Mouse (Mus musculus) midbrain, postnatal 0 days (tissue): ENCODE data around the gene Fam20a. TPM values are rescaled to one million over a fixed set of nuclear protein-coding genes. Genes with fewer than 3 reads are reported as not detected.

Source experiments
- ATAC-seq: fragments of 200-750 bp; cut with Nextera tagmentation; 2 replicates; pipeline ENCODE4 v1.8.0; 2017; ENCODE audit warnings: moderate number of reproducible peaks, mild to moderate bottlenecking, moderate TSS enrichment, moderate library complexity; ENCODE audit not compliant: low FRiP score
- DNase-seq: peaks from one replicate; pipeline ENCODE4 v3.0.0-alpha.2; 2015; ENCODE audit warnings: low spot score
- H3K27ac ChIP-seq: fragments of 300-500 bp; sonication (generic); 2 replicates; pipeline ENCODE4 v1.5.1; 2014; ENCODE audit warnings: low read depth, mild to moderate bottlenecking, low read length, mixed read lengths
- H3K27me3 ChIP-seq: fragments of 300-500 bp; sonication (generic); 2 replicates; pipeline ENCODE4 v1.6.1; 2014; ENCODE audit warnings: low read length, control low read depth, mixed read lengths; ENCODE audit not compliant: insufficient read depth
- H3K36me3 ChIP-seq: fragments of 300-500 bp; sonication (generic); 2 replicates; pipeline ENCODE4 v1.6.1; 2014; ENCODE audit warnings: low read length, control low read depth, mixed read lengths; ENCODE audit not compliant: insufficient read depth
- H3K4me1 ChIP-seq: fragments of 300-500 bp; sonication (generic); 2 replicates; pipeline ENCODE4 v1.6.1; 2014; ENCODE audit warnings: mild to moderate bottlenecking, control low read depth, antibody characterized with exemption, low read length, mixed read lengths; ENCODE audit not compliant: insufficient read depth
- H3K4me2 ChIP-seq: fragments of 300-500 bp; sonication (generic); 2 replicates; pipeline ENCODE4 v1.6.1; 2014; ENCODE audit warnings: low read depth, mild to moderate bottlenecking, low read length, mixed read lengths; ENCODE audit not compliant: poor library complexity, severe bottlenecking
- H3K4me3 ChIP-seq: fragments of 300-500 bp; sonication (generic); 2 replicates; pipeline ENCODE4 v1.5.1; 2014; ENCODE audit warnings: low read depth, mild to moderate bottlenecking, low read length, moderate library complexity
- H3K9ac ChIP-seq: fragments of 300-500 bp; sonication (generic); replicated peaks from 2 replicates; pipeline ENCODE4 v1.6.1; 2014; ENCODE audit warnings: mild to moderate bottlenecking, low read length, moderate library complexity, mixed read lengths; ENCODE audit not compliant: poor library complexity, severe bottlenecking
- H3K9me3 ChIP-seq: fragments of 300-500 bp; sonication (generic); 2 replicates; pipeline ENCODE4 v1.6.1; 2016; ENCODE audit warnings: low read length, control low read depth
- CTCF ChIP-seq: IDR thresholded peaks from 2 replicates; pipeline ENCODE4 v1.5.1; 2016; ENCODE audit warnings: antibody characterized with exemption, mild to moderate bottlenecking
- WGBS: fragments of 180-500 bp; shearing (Covaris S2); extraction: QIAGEN DNeasy Blood & Tissue Kit; methylation state at CpG from one replicate; pipeline ENCODE4 v1.1.7; 2014; 5-methylcytosine and 5-hydroxymethylcytosine counted together
- polyA plus RNA-seq: library from polyadenylated mRNA; unstranded; fragments of >200 nt; fragmentation: Nextera tagmentation; extraction: Ambion mirVana; gene quantifications from 2 replicates; pipeline ENCODE4 v1.2.1, GENCODE M21; 2015
- total RNA-seq: library from RNA; depleted of rRNA; stranded (reverse); fragments of >200 nt; gene quantifications from 2 replicates; pipeline ENCODE4 v1.2.3, GENCODE M21; 2014

Gene Fam20a
- total and polyA plus RNA-seq, 2 experiments from 2014 or later = 6.1 to 8.9 TPM

DNA sequence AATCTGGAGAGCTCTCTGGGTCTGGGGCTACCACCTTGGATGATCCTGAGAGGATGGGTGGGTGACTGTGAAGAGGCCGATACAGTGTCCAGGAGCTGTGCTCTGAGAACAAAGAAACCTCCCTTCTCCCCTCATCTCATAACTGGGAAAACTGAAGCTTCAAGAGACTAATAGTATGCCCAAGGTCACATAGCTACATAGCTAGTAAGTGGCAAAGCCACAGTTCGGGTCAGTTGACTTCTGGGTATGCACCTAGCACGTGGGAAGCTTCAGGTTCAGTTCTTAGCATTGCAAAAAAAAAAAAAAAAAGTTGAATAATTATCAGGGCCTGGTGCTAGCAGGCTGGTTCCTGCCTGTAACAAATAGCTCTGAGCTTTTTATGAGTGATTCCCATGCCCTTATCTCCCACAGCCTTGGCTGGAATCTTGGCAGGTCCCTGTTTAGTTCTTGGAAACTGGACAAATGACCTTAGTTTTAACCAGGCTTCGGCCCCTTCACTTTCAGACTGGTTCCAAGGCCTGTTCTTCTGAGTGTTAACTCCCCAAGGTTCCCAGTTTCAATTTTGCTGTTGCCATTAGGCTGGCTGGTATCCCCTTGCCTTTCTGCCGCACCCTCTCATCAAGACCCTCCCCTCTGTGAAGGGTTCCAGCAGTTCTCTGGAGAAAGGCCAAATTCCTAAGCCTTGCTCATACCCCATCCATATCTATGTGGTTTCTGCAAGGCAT lies 80.4 kb downstream of the Fam20a start:
- H3K27me3 ChIP-seq = no peaks in the 10 kb centered on the region
- no peak overlapping the region for H3K9ac ChIP-seq
- no peak overlapping the region for H3K27ac ChIP-seq
- no peaks in the 10 kb centered on the region for H3K9me3 ChIP-seq
- ATAC-seq (no peak), DNase-seq (no peak)
- H3K4me2 ChIP-seq = no peak overlapping the region
- no peak overlapping the region for H3K4me3 ChIP-seq
- WGBS = 84% methylated on average over 5 of the region's 5 CpGs
- no peak for TF ChIP-seq CTCF
- no peaks in the 10 kb centered on the region for H3K36me3 ChIP-seq
- H3K4me1 ChIP-seq = no peaks in the 10 kb centered on the region

DNA sequence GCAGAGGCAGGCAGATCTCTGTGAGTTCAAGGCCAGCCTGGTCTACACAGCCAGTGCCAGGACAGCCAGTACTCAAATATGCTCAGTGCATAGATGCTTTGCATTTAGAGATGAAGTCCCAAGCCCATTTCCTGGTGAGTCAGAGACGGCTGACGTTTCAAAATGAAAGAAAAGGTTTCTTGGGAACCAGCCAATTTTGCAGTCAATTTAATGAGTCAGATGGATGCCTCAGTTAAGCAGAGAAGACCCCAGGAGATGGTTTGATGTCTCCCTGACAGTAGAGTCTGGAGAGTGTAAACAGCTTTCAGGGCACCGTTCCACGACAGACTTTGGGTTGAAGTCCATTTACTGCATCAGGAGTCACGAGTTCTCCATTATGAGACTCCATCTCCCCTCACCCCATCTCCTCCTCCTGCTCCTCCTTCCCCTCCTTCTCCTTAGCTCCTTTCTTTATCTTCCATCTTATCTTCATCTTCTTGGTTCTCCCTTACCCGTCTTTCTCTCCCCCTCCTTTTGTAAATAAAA lies 86.1 kb downstream of the Fam20a start:
- Histone ChIP-seq H3K36me3 (no peaks in the 10 kb centered on the region), H3K9ac (no peak overlapping the region), H3K9me3 (no peaks in the 10 kb centered on the region), H3K27me3 (no peaks in the 10 kb centered on the region), H3K27ac (no peak overlapping the region), H3K4me3 (no peak overlapping the region), H3K4me2 (no peak overlapping the region), H3K4me1 (no peaks in the 10 kb centered on the region)
- 68% methylated on average over 6 of the region's 6 CpGs for WGBS
- no peak for DNase-seq
- ATAC-seq = no peak
- TF ChIP-seq CTCF = no peak

DNA sequence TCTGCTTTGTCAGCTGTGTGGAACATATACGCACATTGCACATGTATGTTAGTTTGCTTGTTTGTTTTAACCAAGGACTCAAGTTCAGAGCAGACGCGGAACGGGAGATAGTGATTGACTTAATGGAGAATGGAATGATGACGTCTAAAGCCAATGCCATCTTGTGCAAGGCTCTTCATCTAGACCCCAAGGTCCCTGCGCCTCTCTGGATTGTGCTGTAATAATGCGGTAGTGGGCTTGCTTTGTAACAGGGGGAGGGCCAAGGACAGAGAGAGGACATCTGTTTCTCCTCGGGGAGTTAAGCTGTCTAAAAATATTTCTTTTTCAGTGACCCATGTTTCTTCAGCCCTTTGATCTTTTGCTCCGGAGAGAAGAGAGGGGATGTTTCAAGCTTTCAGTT lies 87.2 kb downstream of the Fam20a start:
- Histone ChIP-seq H3K9ac (no peak overlapping the region), H3K4me1 (no peaks in the 10 kb centered on the region), H3K9me3 (no peaks in the 10 kb centered on the region), H3K36me3 (no peaks in the 10 kb centered on the region), H3K27ac (no peak overlapping the region), H3K4me2 (no peak overlapping the region), H3K27me3 (no peaks in the 10 kb centered on the region), H3K4me3 (no peak overlapping the region)
- DNase-seq (no peak), ATAC-seq (no peak)
- WGBS = 84% methylated on average over 9 of the region's 9 CpGs
- TF ChIP-seq CTCF = no peak

DNA sequence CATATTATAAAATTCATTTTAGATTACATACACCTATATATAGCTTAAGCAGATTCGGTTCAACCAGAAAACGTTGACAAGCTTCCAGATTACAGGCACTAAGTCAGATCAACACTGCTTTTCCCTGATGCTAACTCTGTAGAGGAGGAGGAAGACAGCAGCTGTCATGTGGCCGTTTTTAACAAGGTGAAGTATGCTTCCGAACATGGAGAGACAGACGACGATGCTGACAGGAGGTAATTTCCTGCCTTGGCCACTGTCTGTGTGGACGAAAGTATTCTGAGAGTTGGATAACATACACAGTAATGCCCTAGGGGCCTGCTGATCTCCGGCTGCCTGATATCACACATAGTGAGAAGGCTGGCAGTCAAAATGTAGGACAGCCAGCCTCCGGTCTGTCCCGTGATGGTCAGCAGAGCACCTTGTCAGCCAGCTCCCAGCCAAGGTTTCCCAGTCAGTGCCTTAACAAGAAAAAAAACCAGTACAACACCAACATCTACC lies 93.0 kb downstream of the Fam20a start:
- Histone ChIP-seq H3K4me2 (no peak overlapping the region), H3K36me3 (no peaks in the 10 kb centered on the region), H3K9ac (no peak overlapping the region), H3K27me3 (no peaks in the 10 kb centered on the region), H3K4me1 (no peaks in the 10 kb centered on the region), H3K27ac (no peak overlapping the region), H3K4me3 (no peak overlapping the region), H3K9me3 (no peaks in the 10 kb centered on the region)
- TF ChIP-seq CTCF = no peak
- DNase-seq (no peak), ATAC-seq (no peak)
- 73% methylated on average over 10 of the region's 10 CpGs for WGBS

DNA sequence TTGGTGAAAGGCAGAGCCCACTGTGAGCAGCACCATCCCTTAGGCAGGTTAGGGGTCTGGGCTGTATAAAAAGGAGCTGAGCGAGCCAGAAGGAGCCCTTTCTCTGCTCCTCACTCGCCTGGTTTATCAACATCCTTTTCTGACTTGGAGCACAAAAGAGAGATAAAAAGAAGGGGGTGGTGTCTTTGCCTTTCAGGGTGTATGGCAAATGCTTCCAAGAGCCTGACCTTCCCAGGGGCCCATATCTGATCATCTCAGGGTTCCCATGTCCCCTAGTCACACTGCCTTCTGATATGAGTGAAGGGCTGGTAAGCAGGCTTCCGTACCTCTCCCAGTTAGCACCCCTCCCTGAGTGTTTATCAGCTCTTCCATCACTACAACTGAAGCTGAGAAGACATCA lies 94.0 kb downstream of the Fam20a start:
- no peak overlapping the region for H3K9ac ChIP-seq
- H3K4me3 ChIP-seq = no peak overlapping the region
- ATAC-seq (no peak), DNase-seq (no peak)
- no peaks in the 10 kb centered on the region for H3K27me3 ChIP-seq
- no peaks in the 10 kb centered on the region for H3K4me1 ChIP-seq
- no peaks in the 10 kb centered on the region for H3K36me3 ChIP-seq
- H3K9me3 ChIP-seq = no peaks in the 10 kb centered on the region
- no peak overlapping the region for H3K4me2 ChIP-seq
- whole genome bisulfite sequencing = 86% methylated on average over 3 of the region's 3 CpGs
- no peak for TF ChIP-seq CTCF
- H3K27ac ChIP-seq = no peak overlapping the region

DNA sequence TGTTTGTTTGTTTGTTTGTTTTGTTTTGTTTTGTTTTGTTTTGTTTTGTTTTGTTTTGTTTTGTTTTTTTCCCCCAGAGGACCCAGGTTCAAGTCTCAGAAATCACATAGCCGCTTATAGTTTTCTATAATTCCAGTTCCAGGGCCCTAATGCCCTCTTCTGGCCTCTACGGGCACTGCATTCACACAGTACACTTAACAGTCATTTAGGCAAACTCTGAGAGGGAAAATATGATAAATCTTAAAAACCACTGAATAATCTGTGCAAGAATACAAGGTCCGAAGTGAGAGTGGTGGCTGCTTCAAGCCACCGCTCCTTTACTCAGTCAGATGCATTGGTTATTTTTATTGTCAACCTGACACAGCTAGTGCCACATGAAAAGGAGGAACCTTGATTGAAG lies 94.4 kb downstream of the Fam20a start:
- TF ChIP-seq CTCF = peak; percentile 61
- Histone ChIP-seq H3K27ac (no peak overlapping the region), H3K36me3 (no peaks in the 10 kb centered on the region), H3K4me3 (no peak overlapping the region), H3K4me1 (no peaks in the 10 kb centered on the region), H3K4me2 (no peak overlapping the region), H3K9ac (no peak overlapping the region), H3K27me3 (no peaks in the 10 kb centered on the region), H3K9me3 (no peaks in the 10 kb centered on the region)
- ATAC-seq (no peak), DNase-seq (no peak)
- 93% methylated on average over 4 of the region's 4 CpGs for WGBS
